Mouse (Mus musculus) stomach, adult 2 months (tissue): ENCODE measurements around the gene Zcchc24. TPM values are rescaled to one million over a fixed set of nuclear protein-coding genes. Genes with fewer than 3 reads are reported as not detected.

Source experiments
- polyA plus RNA-seq: library from polyadenylated mRNA; depleted of rRNA; stranded (reverse); fragments of >200 nt; gene quantifications from 2 replicates; pipeline ENCODE4 v1.2.3, GENCODE M21; 2012; rRNA removed

Gene Zcchc24
- 9.1 and 11.6 TPM in 2 replicates for polyA plus RNA-seq

GRCm38 (mm10) chr14:25768915-25769625 is at the start of gene Zcchc24:
Gene Zcchc24 (minus strand): TSS chr14:25769039.

GRCm38 (mm10) chr14:25693888-25694568 is 74.8 kb downstream of the Zcchc24 start, which contains the start of gene Ppif:
Gene Ppif (plus strand): TSS chr14:25694154.

Other genes with a start within 250 kb of the Zcchc24 start
- gene Ppif, start 74.9 kb downstream of the Zcchc24 start, polyA plus RNA-seq, result 223 and 254 TPM in 2 replicates
- gene Anxa11, start 73.1 kb upstream of the Zcchc24 start, polyA plus RNA-seq, result 94.8 and 103 TPM in 2 replicates
- gene Plac9a, start 134.1 kb upstream of the Zcchc24 start, polyA plus RNA-seq, result 0.60 and 0.96 TPM in 2 replicates
- gene Tmem254a, start 158.6 kb upstream of the Zcchc24 start, polyA plus RNA-seq, result 4.1 and 7.9 TPM in 2 replicates
- 0.05 TPM in 1 of 2 replicates, not detected in the other for gene Cphx1, start 169.3 kb upstream of the Zcchc24 start, polyA plus RNA-seq
- 0.40 TPM in 1 of 2 replicates, not detected in the other for gene Duxbl1, start 209.5 kb upstream of the Zcchc24 start, polyA plus RNA-seq